Mouse (Mus musculus): Measurements from ENCODE around the gene Glul.

- TF ChIP-seq CTCF (IDR thresholded peaks at IDR 0.05; ENCODE audit: insufficient read depth, low read depth, low read length) (no peak), POLR2A (IDR thresholded peaks at IDR 0.05; ENCODE audit: insufficient read depth, low read depth, low read length) (no peak)
These were observed 9.0 kb downstream of the Glul start for GRCm38 (mm10) chr1:153908741-153909140.

Measured in olfactory bulb, adult 2 months (tissue).